Mouse (Mus musculus) splenic B cell, adult 2 months (primary cell): Measurements from ENCODE around the gene March10.

Experiments used
- DNase-seq: peaks from one replicate; pipeline ENCODE4 v3.0.0-alpha.2; 2011; ENCODE audit warnings: low read depth, low spot score
- H3K27me3 ChIP-seq: 2 replicates; pipeline ENCODE4 v1.6.1; 2012; ENCODE audit warnings: mild to moderate bottlenecking, low read length, moderate library complexity, mixed read lengths; ENCODE audit not compliant: control insufficient read depth, poor library complexity, insufficient read depth, severe bottlenecking
- H3K36me3 ChIP-seq: 2 replicates; pipeline ENCODE4 v1.6.1; 2012; ENCODE audit warnings: mild to moderate bottlenecking, low read length, moderate library complexity, mixed read lengths; ENCODE audit not compliant: control insufficient read depth, poor library complexity, insufficient read depth, severe bottlenecking

The March10 gene

DNA sequence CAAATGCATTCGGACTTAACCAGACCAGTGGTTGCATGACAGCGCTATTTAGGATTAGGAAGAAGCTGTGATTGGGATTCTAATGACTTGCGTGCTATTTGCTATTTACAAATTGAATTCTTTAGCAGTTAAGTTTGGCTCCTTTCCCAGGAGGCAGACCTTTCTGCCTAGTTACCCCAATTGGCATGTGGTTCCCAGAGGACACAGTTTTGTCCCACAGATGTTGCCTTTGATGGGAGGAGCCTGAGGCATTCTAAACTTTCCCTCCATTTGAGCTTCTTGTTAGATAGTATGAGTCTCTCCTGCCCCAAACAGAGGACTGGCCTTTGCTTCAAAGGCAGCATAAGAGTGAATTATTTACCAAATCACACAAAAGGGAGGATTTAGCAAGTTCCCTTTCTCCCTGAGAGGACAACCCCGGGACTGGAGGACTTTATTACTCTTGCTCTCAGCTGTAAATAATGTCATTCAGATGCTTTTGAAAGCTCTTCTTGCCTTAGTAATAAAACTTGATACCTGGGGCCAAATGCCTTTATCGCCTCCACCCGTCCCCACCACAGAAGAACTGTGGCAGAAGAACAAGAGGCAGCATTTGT is 48.6 kb downstream of the March10 start:
- H3K36me3 ChIP-seq: no peaks in the 10 kb centered on the region
- H3K27me3 ChIP-seq: no peaks in the 10 kb centered on the region
- no peak for DNase-seq

DNA sequence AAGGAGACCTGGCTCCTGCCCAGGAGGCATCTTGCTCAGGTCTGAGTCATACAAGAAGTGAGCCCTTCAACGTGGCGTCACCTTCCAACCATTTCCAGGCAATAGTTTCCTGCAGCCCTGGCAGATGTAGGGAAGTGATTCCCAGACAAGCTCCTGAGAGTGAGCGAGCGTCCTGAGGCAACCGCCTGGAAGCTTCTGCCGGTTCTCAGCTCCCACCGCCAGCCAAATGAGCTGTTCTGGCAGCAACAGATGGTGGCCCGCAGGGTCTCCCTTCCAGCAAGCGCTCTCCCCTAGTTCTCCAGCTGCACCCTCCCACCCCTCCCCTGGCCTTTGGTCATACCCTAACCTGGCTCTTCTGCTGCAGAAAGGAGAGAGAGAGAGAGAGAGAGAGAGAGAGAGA is 54.2 kb downstream of the March10 start:
- no peak for DNase-seq
- Histone ChIP-seq H3K36me3 (no peaks in the 10 kb centered on the region), H3K27me3 (no peaks in the 10 kb centered on the region)

DNA sequence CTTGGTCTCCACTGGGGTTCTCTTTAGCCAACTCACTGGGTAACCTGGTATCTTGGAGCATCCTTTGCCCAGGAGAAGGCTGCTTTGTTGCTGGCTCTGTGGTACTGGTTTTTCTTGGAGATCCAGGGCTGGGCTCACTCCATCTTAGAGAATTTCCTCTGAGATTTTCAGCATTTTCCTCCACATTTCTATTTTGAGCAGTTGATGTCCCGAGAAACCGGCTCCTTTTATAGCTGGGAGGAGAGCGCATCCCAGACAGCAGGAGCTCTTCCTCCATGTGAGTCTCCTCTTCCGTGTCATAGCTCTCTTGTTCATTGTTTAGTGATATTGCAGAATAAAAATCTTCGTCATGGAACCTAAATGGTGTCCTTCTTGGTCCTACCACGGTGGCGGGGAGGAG is 66.2 kb downstream of the March10 start:
- Histone ChIP-seq H3K27me3 (no peaks in the 10 kb centered on the region), H3K36me3 (no peaks in the 10 kb centered on the region)
- DNase-seq: no peak

DNA sequence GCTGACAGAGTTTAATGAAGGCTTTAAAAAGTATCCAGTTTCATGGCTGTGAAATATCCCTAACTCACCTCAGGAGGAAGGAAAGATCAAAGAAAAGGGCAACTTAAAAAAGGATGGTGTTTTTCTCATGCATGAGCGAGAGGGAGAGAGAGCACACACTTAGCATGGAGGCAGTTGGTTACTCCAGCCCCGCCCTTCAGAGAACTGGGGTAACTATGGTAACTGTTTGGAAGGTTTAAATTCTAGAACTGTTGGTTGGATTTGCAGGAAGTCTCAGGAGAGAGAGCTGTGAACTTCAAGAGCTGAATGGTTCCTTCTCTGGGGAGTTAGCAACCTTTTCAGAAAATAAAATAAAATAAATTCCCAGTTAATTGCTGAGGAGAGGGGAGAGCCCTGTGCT is 67.9 kb downstream of the March10 start:
- H3K27me3 ChIP-seq: no peaks in the 10 kb centered on the region
- DNase-seq: no peak

DNA sequence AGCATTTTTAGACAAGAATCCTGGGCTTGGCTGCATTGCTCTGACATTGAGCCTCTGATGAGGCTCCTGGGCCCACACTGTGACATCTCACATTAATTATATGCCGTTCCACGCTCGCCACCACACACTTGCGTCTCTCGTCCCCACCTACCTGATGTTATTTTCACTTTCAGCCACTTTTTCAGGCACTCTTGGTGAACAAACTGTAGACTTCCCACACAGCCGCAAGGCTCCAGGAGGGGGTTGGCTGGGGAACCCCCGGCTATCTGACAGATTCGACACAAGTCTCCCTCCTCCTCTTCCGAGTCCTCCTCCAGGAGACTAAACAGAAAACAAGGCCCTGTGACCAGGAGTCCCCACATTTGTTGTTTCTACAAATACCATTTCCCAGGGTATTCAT is 71.3 kb downstream of the March10 start:
- DNase-seq: no peak
- no peaks in the 10 kb centered on the region for H3K36me3 ChIP-seq
- no peaks in the 10 kb centered on the region for H3K27me3 ChIP-seq

More for the DNA sequence above, 67.9 kb downstream of the March10 start:
- H3K36me3 ChIP-seq: no peaks in the 10 kb centered on the region

DNA sequence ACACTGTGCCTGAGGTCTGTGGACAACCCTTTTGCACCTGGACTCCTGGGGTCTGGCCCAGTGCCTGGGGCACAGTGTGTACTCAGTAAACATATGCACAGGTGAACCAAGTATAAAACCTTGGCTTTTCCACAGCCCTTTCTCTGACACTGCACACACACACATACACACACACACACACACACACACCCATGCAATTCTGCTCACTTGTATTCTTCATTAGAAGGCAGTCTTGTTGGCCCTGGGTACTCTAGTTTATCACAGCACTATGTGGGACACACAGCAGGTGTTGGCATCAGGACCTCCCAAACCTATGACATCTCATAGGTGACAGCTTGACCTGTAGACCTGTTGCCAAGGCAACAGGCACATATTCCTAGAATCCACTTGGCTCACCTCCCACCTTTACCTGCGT is 80.7 kb downstream of the March10 start:
- Histone ChIP-seq H3K36me3 (no peaks in the 10 kb centered on the region), H3K27me3 (no peaks in the 10 kb centered on the region)
- no peak for DNase-seq

DNA sequence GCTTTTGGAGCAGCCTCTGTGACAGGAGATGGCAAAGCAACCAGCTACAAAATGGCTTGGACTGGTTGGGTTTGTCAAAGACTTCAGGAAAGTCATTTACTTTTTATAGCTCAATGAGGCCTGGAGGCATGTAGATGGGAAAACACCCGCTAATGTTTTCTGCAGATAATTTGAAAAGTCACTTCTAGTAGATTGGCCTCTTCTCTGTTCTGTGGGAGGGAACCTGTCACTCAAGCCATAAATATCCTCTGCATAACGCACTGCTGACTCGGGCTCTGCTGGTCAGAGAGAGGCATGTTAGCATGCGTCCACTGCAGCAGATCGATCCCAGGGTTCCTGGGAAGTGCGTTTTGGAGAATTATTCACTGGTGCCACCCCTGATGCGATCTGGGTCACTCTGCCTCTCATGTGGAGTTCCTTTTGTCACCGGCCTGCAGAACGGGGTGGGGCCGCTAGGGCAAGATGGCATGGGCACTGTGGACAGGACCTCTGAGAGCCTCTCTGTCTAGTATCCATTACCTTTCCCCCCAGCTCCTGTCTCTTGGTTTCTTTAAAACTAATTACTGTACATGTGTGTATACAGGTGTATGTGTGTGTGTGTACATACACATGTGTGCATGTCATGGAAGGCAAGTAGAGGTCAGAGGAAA is 81.9 kb downstream of the March10 start:
- Histone ChIP-seq H3K27me3 (no peaks in the 10 kb centered on the region), H3K36me3 (no peaks in the 10 kb centered on the region)
- no peak for DNase-seq

DNA sequence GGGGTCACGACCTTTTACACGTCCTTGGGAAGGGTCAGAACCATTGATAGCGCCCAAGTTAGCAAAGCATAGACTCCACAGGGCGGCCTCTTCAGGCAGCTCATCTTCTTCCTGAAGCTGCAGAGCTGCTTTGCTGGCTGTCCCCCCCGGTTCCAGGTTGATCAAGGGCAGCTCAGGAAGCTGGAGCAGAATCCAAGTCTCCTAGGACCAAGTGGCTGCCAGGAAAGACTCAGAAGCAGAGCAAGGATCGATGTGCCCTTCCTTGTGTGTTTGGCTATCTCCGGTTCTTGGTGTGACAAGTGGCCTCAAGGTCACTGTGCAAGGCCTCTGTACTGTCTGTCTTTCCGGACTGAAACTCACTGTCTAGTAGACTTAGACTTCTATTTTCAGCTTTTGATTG is 82.7 kb downstream of the March10 start:
- DNase-seq: no peak
- Histone ChIP-seq H3K36me3 (no peaks in the 10 kb centered on the region), H3K27me3 (no peaks in the 10 kb centered on the region)

DNA sequence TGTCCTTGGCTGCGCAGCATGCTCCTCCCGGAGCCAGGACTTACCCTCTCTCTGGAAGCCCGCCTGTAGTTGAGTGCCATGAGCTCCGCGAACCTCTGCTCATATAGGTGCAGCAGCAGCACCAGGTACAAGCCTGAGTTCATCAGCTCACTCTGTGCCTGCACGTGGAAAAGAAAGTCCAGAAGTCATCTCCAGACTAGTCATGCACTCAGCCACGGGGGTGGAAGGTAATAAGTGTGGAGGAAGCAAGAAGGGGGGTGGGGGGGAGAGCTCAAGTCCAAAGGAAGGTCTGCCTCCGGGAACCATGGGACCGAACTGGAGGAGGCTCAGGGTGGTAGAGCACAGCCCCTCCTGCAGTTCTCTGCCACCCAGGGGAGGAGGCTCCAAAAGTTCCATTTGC is 84.7 kb downstream of the March10 start:
- H3K36me3 ChIP-seq: no peaks in the 10 kb centered on the region
- H3K27me3 ChIP-seq: no peaks in the 10 kb centered on the region
- DNase-seq: no peak

DNA sequence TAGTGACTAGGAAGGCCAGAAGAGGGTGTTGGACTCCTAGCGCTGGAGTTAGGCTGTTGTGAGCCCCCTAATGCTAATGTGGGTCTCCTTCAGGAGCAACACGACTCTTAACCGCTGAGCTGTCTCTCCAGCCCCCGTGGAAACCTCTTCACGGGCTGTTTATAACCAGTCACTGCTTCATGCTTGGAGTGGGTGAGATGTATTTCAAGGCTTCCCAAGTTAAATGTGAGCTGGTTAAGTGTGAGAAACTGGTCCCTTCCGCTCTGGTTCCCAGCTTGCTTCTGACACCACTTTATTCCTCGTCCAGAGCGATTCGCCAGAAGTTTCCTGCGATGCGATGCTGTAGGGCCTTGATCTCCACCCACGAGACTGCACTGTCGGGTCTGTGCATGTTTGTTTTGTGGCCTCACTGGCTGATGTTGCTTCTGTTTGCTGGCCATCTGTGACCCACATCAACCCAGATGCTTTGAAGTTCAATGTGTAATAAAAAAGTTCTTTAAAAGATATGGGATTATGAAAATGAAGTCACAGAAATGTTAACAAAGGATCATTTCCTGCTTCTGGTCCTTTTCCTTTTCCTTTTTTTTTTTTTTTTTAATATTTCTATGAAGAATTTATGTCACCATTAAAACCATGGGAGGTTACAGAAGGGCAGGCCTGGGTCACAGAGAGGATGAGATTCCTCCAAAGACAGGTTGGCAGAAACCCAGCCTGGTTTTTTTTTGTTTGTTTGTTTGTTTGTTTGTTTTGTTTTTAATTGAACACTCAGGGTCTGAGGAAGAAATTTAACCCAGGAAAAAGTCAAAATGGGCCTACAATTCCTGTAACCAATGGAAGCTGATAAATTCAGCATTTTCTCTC is 86.8 kb downstream of the March10 start:
- DNase-seq: no peak
- no peaks in the 10 kb centered on the region for H3K27me3 ChIP-seq
- H3K36me3 ChIP-seq: no peaks in the 10 kb centered on the region

DNA sequence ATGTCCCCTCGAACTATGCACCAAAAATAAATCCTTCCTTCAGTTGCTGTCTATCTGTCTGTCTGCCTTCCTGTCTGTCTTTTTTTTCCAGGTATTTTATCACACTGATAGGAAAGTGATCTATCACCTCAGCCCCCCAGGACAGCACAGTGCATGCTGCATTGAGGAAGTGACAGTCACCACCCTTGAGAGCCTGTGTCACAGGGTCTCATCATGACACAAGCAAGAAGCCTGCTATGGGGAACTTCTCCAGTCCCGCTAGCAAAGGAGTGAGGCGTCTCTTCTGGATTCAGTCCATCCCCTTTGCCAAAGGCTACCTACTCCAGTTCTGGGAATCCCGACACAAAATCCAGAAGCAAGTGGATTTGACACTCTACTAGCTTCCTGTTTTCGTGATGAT is 87.7 kb downstream of the March10 start:
- Histone ChIP-seq H3K27me3 (no peaks in the 10 kb centered on the region), H3K36me3 (no peaks in the 10 kb centered on the region)
- no peak for DNase-seq

DNA sequence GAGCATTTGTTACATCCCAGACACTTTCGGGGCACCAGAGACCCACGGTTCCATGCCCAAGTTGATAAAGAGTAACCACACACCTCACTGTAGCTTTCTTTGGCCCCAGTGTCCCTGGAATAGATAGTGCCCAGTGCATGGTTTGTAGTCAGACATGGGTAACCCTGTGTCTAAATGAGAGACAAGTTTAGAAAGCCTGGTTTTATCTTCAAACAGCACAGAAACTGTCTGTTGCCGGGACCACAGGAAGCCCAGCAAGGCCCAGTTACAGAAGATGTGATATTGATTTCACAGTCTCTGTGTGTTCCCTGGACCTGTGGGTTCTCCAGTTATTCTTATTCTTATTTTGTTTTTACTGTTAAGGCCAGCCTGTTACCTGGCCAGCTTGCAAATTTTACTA is 89.4 kb downstream of the March10 start:
- no peak for DNase-seq
- Histone ChIP-seq H3K27me3 (no peaks in the 10 kb centered on the region; the same call in 1 of the 2 replicates), H3K36me3 (no peaks in the 10 kb centered on the region)

DNA sequence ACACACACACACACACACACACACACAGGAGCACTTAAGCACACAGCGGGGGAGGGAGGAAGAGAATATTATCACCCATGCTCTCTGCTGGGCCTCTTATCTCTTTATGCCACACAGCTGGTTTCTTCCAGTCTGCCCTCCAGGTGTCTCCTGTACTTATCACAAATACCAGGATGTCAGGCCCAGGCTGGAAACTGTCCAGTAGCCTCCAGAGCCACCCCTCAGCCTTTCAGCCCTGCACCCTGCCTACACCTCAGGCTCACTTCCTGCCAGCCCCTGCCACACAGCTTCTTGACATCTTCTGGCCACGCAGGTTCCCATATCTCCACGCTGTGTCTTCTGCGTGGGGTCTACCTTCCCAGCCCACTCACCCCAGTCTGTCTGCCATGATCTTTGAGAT is 90.5 kb downstream of the March10 start:
- Histone ChIP-seq H3K27me3 (no peaks in the 10 kb centered on the region; the same call in 1 of the 2 replicates), H3K36me3 (no peaks in the 10 kb centered on the region)
- DNase-seq: no peak

DNA sequence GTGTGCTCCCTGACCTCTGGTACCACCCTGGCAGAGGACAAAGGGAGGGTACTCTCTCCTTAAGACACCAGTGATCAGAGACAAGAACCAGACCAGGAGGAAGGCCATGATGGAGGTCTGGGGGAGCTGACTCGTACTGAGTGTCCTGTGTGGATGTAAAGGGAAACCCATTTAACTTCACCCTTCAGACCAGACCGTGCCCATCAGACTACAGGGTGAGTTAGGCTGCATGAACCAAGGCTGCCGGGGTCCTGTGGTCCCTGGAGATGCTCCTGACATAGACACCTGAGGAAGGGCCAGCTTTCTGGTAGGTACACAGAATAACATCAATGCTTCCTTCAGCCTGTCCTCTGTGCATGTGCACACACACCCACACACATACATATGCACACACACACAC is 90.9 kb downstream of the March10 start:
- no peak for DNase-seq
- no peaks in the 10 kb centered on the region for H3K36me3 ChIP-seq
- H3K27me3 ChIP-seq: no peaks in the 10 kb centered on the region; the same call in 1 of the 2 replicates

DNA sequence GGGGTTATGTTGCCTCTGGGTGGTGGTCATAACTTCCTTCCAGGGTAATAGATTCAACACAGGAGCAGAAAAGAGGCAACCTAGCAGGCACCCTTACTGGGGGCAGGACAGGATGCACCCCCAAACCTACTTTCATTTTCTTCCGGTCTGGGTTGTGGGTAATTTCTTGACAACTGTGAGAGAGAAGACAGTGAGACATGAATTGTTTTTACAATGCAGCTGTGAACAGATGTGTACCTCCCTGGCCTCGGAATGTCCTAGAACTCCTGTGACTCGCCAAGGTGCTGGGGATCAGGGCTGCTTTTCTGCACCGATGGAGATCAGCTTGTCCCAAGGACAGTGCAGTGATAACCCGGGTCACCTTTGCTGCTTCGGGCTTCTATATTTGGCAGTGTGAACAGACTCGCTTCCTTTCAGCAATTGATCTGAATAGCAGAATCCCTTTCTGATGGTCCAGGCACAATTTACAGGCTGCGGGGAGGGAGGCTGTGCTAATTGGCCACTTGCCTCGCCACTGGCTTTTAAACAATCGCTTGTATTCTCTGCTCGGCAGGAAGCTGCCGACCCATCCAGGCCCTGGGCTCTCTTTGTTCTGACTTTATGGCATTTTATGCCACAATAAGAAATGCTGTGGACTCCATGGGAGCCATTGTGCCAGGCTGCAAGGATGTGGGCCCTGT is 92.0 kb downstream of the March10 start:
- peak; percentile 8 for DNase-seq
- no peaks in the 10 kb centered on the region; the same call in 1 of the 2 replicates for H3K27me3 ChIP-seq
- H3K36me3 ChIP-seq: no peaks in the 10 kb centered on the region
